Mouse (Mus musculus) CD4-positive, CD25-positive, alpha-beta regulatory T cell, adult 4 months (primary cell): ENCODE results near the gene Gm20521. TPM values are rescaled to one million over a fixed set of nuclear protein-coding genes. Genes with fewer than 3 reads are reported as not detected.

Experiments used
- ATAC-seq: one replicate; pipeline ENCODE4 v1.8.0; 2017
- polyA plus RNA-seq, 2 experiments: library from polyadenylated mRNA; unstranded; fragments of 100-300 nt; shearing (Covaris generic); gene quantifications; one replicate each; pipeline ENCODE4 v1.2.1; 2017

Gm20521 gene
- polyA plus RNA-seq: not detected

- ATAC-seq: peak; percentile 54
Observed at GRCm38 (mm10) chr14:54883154-54884021, at the start of gene Gm20521, which contains the start of gene Bcl2l2. Gm20521 (plus strand) TSS chr14:54883441. Bcl2l2 (plus strand) TSS chr14:54883377.

- no peak for ATAC-seq
Observed at GRCm38 (mm10) chr14:54843461-54843860, 39.8 kb upstream of the Gm20521 start.

- no peak for ATAC-seq
Observed at GRCm38 (mm10) chr14:54855726-54856125, 27.5 kb upstream of the Gm20521 start.

- ATAC-seq: no peak
Observed at GRCm38 (mm10) chr14:54856703-54857102, 26.5 kb upstream of the Gm20521 start.

- no peak for ATAC-seq
Observed at GRCm38 (mm10) chr14:54857891-54858290, 25.4 kb upstream of the Gm20521 start.

- no peak for ATAC-seq
Observed at GRCm38 (mm10) chr14:54860511-54860910, 22.7 kb upstream of the Gm20521 start.

- peak; percentile 90 for ATAC-seq
Observed at GRCm38 (mm10) chr14:54863501-54864312, 19.5 kb upstream of the Gm20521 start.

- ATAC-seq: peak; percentile 58
Observed at GRCm38 (mm10) chr14:54864313-54865036, 18.8 kb upstream of the Gm20521 start.

GRCm38 (mm10) chr14:54865626-54866025, 17.6 kb upstream of the Gm20521 start:
- ATAC-seq: no peak

GRCm38 (mm10) chr14:54866268-54866667, 17.0 kb upstream of the Gm20521 start:
- no peak for ATAC-seq

- ATAC-seq: no peak
Observed at GRCm38 (mm10) chr14:54866936-54867335, 16.3 kb upstream of the Gm20521 start.

- ATAC-seq: no peak
Observed at GRCm38 (mm10) chr14:54868026-54868425, 15.2 kb upstream of the Gm20521 start.

- no peak for ATAC-seq
Observed at GRCm38 (mm10) chr14:54870861-54871260, 12.4 kb upstream of the Gm20521 start, which contains the start of gene Homez. Homez (minus strand) TSS chr14:54870961.

GRCm38 (mm10) chr14:54874165-54874564, 9.1 kb upstream of the Gm20521 start:
- ATAC-seq: no peak

- peak; percentile 55 for ATAC-seq
Observed at GRCm38 (mm10) chr14:54875844-54876538, 7.2 kb upstream of the Gm20521 start.

- peak; percentile 77 for ATAC-seq
Observed at GRCm38 (mm10) chr14:54876539-54877047, 6.6 kb upstream of the Gm20521 start.

GRCm38 (mm10) chr14:54877048-54877715, 6.1 kb upstream of the Gm20521 start, which contains the start of gene Ppp1r3e:
Ppp1r3e (minus strand) TSS chr14:54877550.
- peak; percentile 63 for ATAC-seq

GRCm38 (mm10) chr14:54884022-54884712, 926 bp downstream of the Gm20521 start:
- ATAC-seq: peak; percentile 63

- ATAC-seq: no peak
Observed at GRCm38 (mm10) chr14:54885309-54885708, 2.1 kb downstream of the Gm20521 start.

GRCm38 (mm10) chr14:54892200-54892599, 9.0 kb downstream of the Gm20521 start, which contains the start of gene Pabpn1:
Pabpn1 (plus strand) TSS chr14:54892500.
- ATAC-seq: no peak
